Mouse (Mus musculus) midbrain, embryonic 10.5 days (tissue): ENCODE measurements around the gene Tmem132b. TPM values are rescaled to one million over a fixed set of nuclear protein-coding genes. Genes with fewer than 3 reads are reported as not detected.

Experiments
- polyA plus RNA-seq: library from polyadenylated mRNA; unstranded; fragments of >200 nt; fragmentation: Nextera tagmentation; extraction: Ambion mirVana; gene quantifications from 2 replicates; pipeline ENCODE4 v1.2.1, GENCODE M21; 2016

The Tmem132b gene
- polyA plus RNA-seq, 1 experiment from 2014 or later: 0.20 TPM

Other genes with a start within 250 kb of the Tmem132b start
- 48.1 and 52.3 TPM in 2 replicates for gene Scarb1, start 190.7 kb upstream of the Tmem132b start, polyA plus RNA-seq
- 0.56 and 0.57 TPM in 2 replicates for gene Gm10382, start 142.5 kb upstream of the Tmem132b start, polyA plus RNA-seq
- gene Ubc, start 141.6 kb upstream of the Tmem132b start, polyA plus RNA-seq: 957 and 1,129 TPM in 2 replicates
- gene Dhx37, start 97.7 kb upstream of the Tmem132b start, polyA plus RNA-seq: 17.4 and 21.2 TPM in 2 replicates
- 49.2 and 54.7 TPM in 2 replicates for gene Bri3bp, start 90.2 kb upstream of the Tmem132b start, polyA plus RNA-seq
- gene Aacs, start 56.0 kb upstream of the Tmem132b start, polyA plus RNA-seq: 63.9 and 71.5 TPM in 2 replicates